Mouse (Mus musculus) intestine, postnatal 0 days (tissue): ENCODE measurements around the gene Aldh8a1. TPM values are rescaled to one million over a fixed set of nuclear protein-coding genes. Genes with fewer than 3 reads are reported as not detected.
"Not testable (repeated sequence)": the region's sequence is repeated elsewhere in the genome, so short reads cannot be mapped to it uniquely, and the experiment has no call there.

Experiments used
- ATAC-seq: fragments of 200-750 bp; cut with Nextera tagmentation; 2 replicates; pipeline ENCODE4 v1.8.0; 2017; ENCODE audit warnings: mild to moderate bottlenecking, moderate TSS enrichment, moderate library complexity
- H3K27ac ChIP-seq: fragments of 300-500 bp; sonication (generic); 2 replicates; pipeline ENCODE4 v1.5.1; 2014; ENCODE audit warnings: mild to moderate bottlenecking, low read depth, low read length, moderate library complexity
- H3K27me3 ChIP-seq: fragments of 300-500 bp; sonication (generic); replicated peaks from 2 replicates; pipeline ENCODE4 v1.6.1; 2014; ENCODE audit warnings: low read length, mixed read lengths; ENCODE audit not compliant: control insufficient read depth, insufficient read depth
- H3K36me3 ChIP-seq: fragments of 300-500 bp; sonication (generic); 2 replicates; pipeline ENCODE4 v1.6.1; 2014; ENCODE audit warnings: mild to moderate bottlenecking, moderate library complexity; ENCODE audit not compliant: control insufficient read depth, insufficient read depth
- H3K4me1 ChIP-seq: fragments of 300-500 bp; sonication (generic); replicated peaks from 2 replicates; pipeline ENCODE4 v1.6.1; 2014; ENCODE audit warnings: antibody characterized with exemption, low read length, mixed read lengths; ENCODE audit not compliant: control insufficient read depth, insufficient read depth
- H3K4me2 ChIP-seq: fragments of 300-500 bp; sonication (generic); replicated peaks from 2 replicates; pipeline ENCODE4 v1.6.1; 2014; ENCODE audit warnings: low read depth, mild to moderate bottlenecking, moderate library complexity
- H3K4me3 ChIP-seq: fragments of 300-500 bp; sonication (generic); 2 replicates; pipeline ENCODE4 v1.5.1; 2014; ENCODE audit warnings: low read depth, low read length
- H3K9ac ChIP-seq: fragments of 300-500 bp; sonication (generic); 2 replicates; pipeline ENCODE4 v1.6.1; 2014; ENCODE audit warnings: mild to moderate bottlenecking, low read depth, low read length
- H3K9me3 ChIP-seq: fragments of 300-500 bp; sonication (generic); 2 replicates; pipeline ENCODE4 v1.6.1; 2016; ENCODE audit warnings: mixed run types; ENCODE audit not compliant: control insufficient read depth
- CTCF ChIP-seq: sonication (generic); IDR thresholded peaks from 2 replicates; pipeline ENCODE4 v1.5.1; 2016; ENCODE audit warnings: low read depth, mild to moderate bottlenecking, control low read depth, antibody characterized with exemption, moderate library complexity
- WGBS: fragments of 180-500 bp; shearing (Covaris S2); extraction: QIAGEN DNeasy Blood & Tissue Kit; methylation state at CpG from one replicate; pipeline ENCODE4 v1.1.7; 2014; 5-methylcytosine and 5-hydroxymethylcytosine counted together
- polyA plus RNA-seq: library from polyadenylated mRNA; unstranded; fragments of >200 nt; fragmentation: Nextera tagmentation; extraction: Ambion mirVana; gene quantifications from 2 replicates; pipeline ENCODE4 v1.2.1, GENCODE M21; 2015

Gene Aldh8a1
- polyA plus RNA-seq, 1 experiment from 2014 or later = not detected

- ATAC-seq = no peak
- no peak overlapping the region for H3K9ac ChIP-seq
- no peak overlapping the region for H3K4me3 ChIP-seq
- H3K9me3 ChIP-seq = no peaks in the 10 kb centered on the region
- WGBS = 59% methylated on average over 3 of the region's 3 CpGs
- H3K4me2 ChIP-seq = no peak overlapping the region
- H3K27me3 ChIP-seq = no peaks in the 10 kb centered on the region
- no peak for TF ChIP-seq CTCF
- no peaks in the 10 kb centered on the region for H3K4me1 ChIP-seq
- no peak overlapping the region for H3K27ac ChIP-seq
- no peaks in the 10 kb centered on the region for H3K36me3 ChIP-seq
These were observed 8.1 kb downstream of the Aldh8a1 start for GRCm38 (mm10) chr10:21385111-21385663.

GRCm38 (mm10) chr10:21389075-21389474 lies 12.0 kb downstream of the Aldh8a1 start:
- Histone ChIP-seq H3K9me3 (no peaks in the 10 kb centered on the region), H3K36me3 (no peaks in the 10 kb centered on the region), H3K4me2 (no peak overlapping the region), H3K27ac (no peak overlapping the region), H3K9ac (no peak overlapping the region), H3K4me3 (no peak overlapping the region), H3K4me1 (no peaks in the 10 kb centered on the region), H3K27me3 (no peaks in the 10 kb centered on the region)
- TF ChIP-seq CTCF = no peak
- ATAC-seq = no peak
- WGBS = 80% methylated on average over 11 of the region's 11 CpGs

GRCm38 (mm10) chr10:21390440-21390839 lies 13.3 kb downstream of the Aldh8a1 start:
- H3K4me1 ChIP-seq = no peaks in the 10 kb centered on the region
- no peaks in the 10 kb centered on the region for H3K9me3 ChIP-seq
- 90% methylated on average over 4 of the region's 4 CpGs for WGBS
- no peak for ATAC-seq
- no peaks in the 10 kb centered on the region for H3K36me3 ChIP-seq
- H3K4me3 ChIP-seq = no peak overlapping the region
- no peak for TF ChIP-seq CTCF
- H3K9ac ChIP-seq = no peak overlapping the region
- no peak overlapping the region for H3K27ac ChIP-seq
- no peak overlapping the region for H3K4me2 ChIP-seq
- no peaks in the 10 kb centered on the region for H3K27me3 ChIP-seq

GRCm38 (mm10) chr10:21391286-21391685 lies 14.2 kb downstream of the Aldh8a1 start:
- no peak for TF ChIP-seq CTCF
- Histone ChIP-seq H3K9ac (no peak overlapping the region), H3K4me1 (no peaks in the 10 kb centered on the region), H3K9me3 (no peaks in the 10 kb centered on the region), H3K4me3 (no peak overlapping the region), H3K27me3 (no peaks in the 10 kb centered on the region), H3K27ac (no peak overlapping the region), H3K4me2 (no peak overlapping the region), H3K36me3 (no peaks in the 10 kb centered on the region)
- 77% methylated on average over 4 of the region's 4 CpGs for WGBS
- ATAC-seq = no peak

- Histone ChIP-seq H3K4me3 (no peak overlapping the region), H3K4me2 (no peak overlapping the region), H3K36me3 (no peaks in the 10 kb centered on the region), H3K9ac (no peak overlapping the region), H3K27ac (no peak overlapping the region), H3K9me3 (no peaks in the 10 kb centered on the region), H3K27me3 (no peaks in the 10 kb centered on the region), H3K4me1 (no peaks in the 10 kb centered on the region)
- 92% methylated on average over 2 of the region's 2 CpGs for WGBS
- TF ChIP-seq CTCF = no peak
- ATAC-seq = no peak
These were observed 16.3 kb downstream of the Aldh8a1 start for GRCm38 (mm10) chr10:21393390-21393789.

GRCm38 (mm10) chr10:21395426-21396139 lies 18.5 kb downstream of the Aldh8a1 start:
- H3K9me3 ChIP-seq = no peaks in the 10 kb centered on the region
- no peak overlapping the region for H3K4me3 ChIP-seq
- no peak for TF ChIP-seq CTCF
- H3K27me3 ChIP-seq = no peaks in the 10 kb centered on the region
- no peak for ATAC-seq
- 78% methylated on average over 14 of the region's 14 CpGs for WGBS
- H3K36me3 ChIP-seq = no peaks in the 10 kb centered on the region
- H3K4me1 ChIP-seq = no peaks in the 10 kb centered on the region
- H3K9ac ChIP-seq = no peak overlapping the region
- H3K27ac ChIP-seq = no peak overlapping the region
- H3K4me2 ChIP-seq = no peak overlapping the region

- not testable (repeated sequence) for H3K36me3 ChIP-seq, H3K9me3 ChIP-seq, H3K4me1 ChIP-seq, H3K4me3 ChIP-seq, H3K27ac ChIP-seq, H3K4me2 ChIP-seq, H3K27me3 ChIP-seq, H3K9ac ChIP-seq, ATAC-seq
- WGBS = 81% methylated on average over 6 of the region's 6 CpGs
These were observed 21.9 kb downstream of the Aldh8a1 start for GRCm38 (mm10) chr10:21398873-21399425.
